Mouse (Mus musculus): ENCODE measurements around the gene Plk3.

Plk3 gene

GRCm38 (mm10) chr4:117090586-117090985 lies 43.2 kb downstream of the Plk3 start:
- no peak for DNase-seq (ENCODE audit: extremely low spot score, low read depth, low spot score)

GRCm38 (mm10) chr4:117087948-117088640 lies 45.7 kb downstream of the Plk3 start:
- DNase-seq (ENCODE audit: extremely low spot score, low read depth, low spot score), result no peak

Data from hindlimb bud, embryonic 11.5 days (tissue).